ENCODE assay signal across 8 mouse cellular contexts in the genomic region with DNA sequence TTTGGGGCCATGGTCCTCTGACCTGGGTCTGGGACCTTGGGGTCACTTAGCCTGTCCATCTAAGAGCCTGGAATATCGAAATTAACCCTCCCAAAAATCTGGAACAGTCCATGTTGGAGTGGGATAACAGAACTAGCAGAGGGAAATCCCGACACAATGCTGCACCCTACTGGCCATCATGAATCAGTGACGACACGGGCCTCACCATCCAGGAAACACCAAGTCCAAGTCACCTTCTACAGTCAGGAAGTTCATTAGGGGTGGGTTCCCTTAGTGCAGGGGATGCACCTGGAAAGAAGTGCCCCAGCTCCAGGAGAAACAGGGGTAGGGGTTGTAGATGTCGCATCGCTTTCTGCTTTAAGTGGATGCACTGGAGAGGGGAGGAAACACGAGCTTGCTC. TPM values are rescaled to one million over a fixed set of nuclear protein-coding genes. Genes with fewer than 3 reads are reported as not detected.
DNase-seq lines count a peak whose midpoint lies in the region; ATAC-seq lines count a peak whose summit lies in the region.

No protein-coding gene starts in this region.

- DNase-seq in adrenal gland, adult (ENCODE audit: inconsistent age in 2 of 2, low spot score in 1 of 2): peak; percentile 53 to 89
- DNase-seq in adrenal gland, adult 8-10 months: no peak
- DNase-seq in brain, adult 2 months (ENCODE audit: low read depth, low spot score): peak; percentile 83
- DNase-seq in fibroblast of lung, adult 2 months (ENCODE audit: low read depth): peak; percentile 20
- peak; percentile 68 to 79 for DNase-seq in layer of hippocampus, postnatal 10 days (ENCODE audit: low spot score in 2 of 2)
- DNase-seq in splenic B cell, adult 2 months (ENCODE audit: low read depth, low spot score): peak; percentile 19

- H3K27me3 ChIP-seq in hindbrain, embryonic 13.5 days: no peaks in the 10 kb centered on the region
- no peaks in the 10 kb centered on the region for H3K27me3 ChIP-seq in splenic B cell, adult 2 months (ENCODE audit: control insufficient read depth, insufficient read depth, low read length, poor library complexity, severe bottlenecking)

- 25% methylated on average over 7 of the region's 7 CpGs for WGBS in hindbrain, embryonic 13.5 days

- no peaks in the 10 kb centered on the region for H3K36me3 ChIP-seq in hindbrain, embryonic 13.5 days
- no peaks in the 10 kb centered on the region for H3K36me3 ChIP-seq in splenic B cell, adult 2 months (ENCODE audit: control insufficient read depth, insufficient read depth, low read length, poor library complexity, severe bottlenecking)

- 0 out of 2 replicates have a peak, but pooled peaks have one; percentile 54 for ATAC-seq in hindbrain, embryonic 13.5 days (ENCODE audit: low FRiP score)
- ATAC-seq in megakaryocyte-erythroid progenitor cell, adult 5-6 weeks (replicated peaks; ENCODE audit: low FRiP score, low TSS enrichment, poor library complexity, severe bottlenecking): peak; percentile 39; the same call in 1 of the 2 replicates

- no peak overlapping the region for H3K27ac ChIP-seq in hindbrain, embryonic 13.5 days

- H3K4me2 ChIP-seq in hindbrain, embryonic 13.5 days: no peak overlapping the region

- H3K4me3 ChIP-seq in hindbrain, embryonic 13.5 days: no peak overlapping the region

- no peaks in the 10 kb centered on the region for H3K9me3 ChIP-seq in hindbrain, embryonic 13.5 days

- no peak overlapping the region for H3K9ac ChIP-seq in hindbrain, embryonic 13.5 days

- H3K4me1 ChIP-seq in hindbrain, embryonic 13.5 days (replicated peaks): no peaks in the 10 kb centered on the region

RNA-seq across cellular contexts. Expression of a gene that starts 20.7 kb away (rescaled TPM):
- 1 to 10 TPM in 3 of 4 experiments, under 1 TPM in 1; 0.32 to 4.1 (median 2.2) TPM for total RNA-seq in adrenal gland, adult 8-10 months (2022)
- 0.18 and 0.23 TPM in 2 replicates for polyA plus RNA-seq in hindbrain, embryonic 13.5 days (2015; fragmentation: Nextera tagmentation; extraction: Ambion mirVana)
- 1 to 10 TPM in 1 of 2 experiments, under 1 TPM in 1; 0.78 to 1.1 TPM for total RNA-seq in layer of hippocampus, postnatal 10 days (2021)
- not detected in 2 replicates for total RNA-seq in megakaryocyte-erythroid progenitor cell, adult 5-6 weeks (2014; fragmentation: Nextera tagmentation)
- total RNA-seq in megakaryocyte-erythroid progenitor cell, adult 5-6 weeks (2017): not detected in 2 replicates

RNA-seq across cellular contexts. Expression of a gene that starts 36.3 kb away (rescaled TPM):
- 10 to 100 TPM; 25.2 to 28.7 (median 26.6) TPM for total RNA-seq in adrenal gland, adult 8-10 months (2022)
- polyA plus RNA-seq in hindbrain, embryonic 13.5 days (2015; fragmentation: Nextera tagmentation; extraction: Ambion mirVana): 13.2 and 13.9 TPM in 2 replicates
- 10 to 100 TPM; 18.6 to 19.1 TPM for total RNA-seq in layer of hippocampus, postnatal 10 days (2021)
- total RNA-seq in megakaryocyte-erythroid progenitor cell, adult 5-6 weeks (2014; fragmentation: Nextera tagmentation): 6.7 and 7.9 TPM in 2 replicates
- 5.4 and 6.2 TPM in 2 replicates for total RNA-seq in megakaryocyte-erythroid progenitor cell, adult 5-6 weeks (2017)

RNA-seq across cellular contexts. Expression of a gene that starts 41.7 kb away (rescaled TPM):
- total RNA-seq in adrenal gland, adult 8-10 months (2022): 10 to 100 TPM; 10.7 to 41.6 (median 24.6) TPM
- 149 and 165 TPM in 2 replicates for polyA plus RNA-seq in hindbrain, embryonic 13.5 days (2015; fragmentation: Nextera tagmentation; extraction: Ambion mirVana)
- 10 to 100 TPM; 83.7 to 84.2 TPM for total RNA-seq in layer of hippocampus, postnatal 10 days (2021)
- 2.8 and 6.8 TPM in 2 replicates for total RNA-seq in megakaryocyte-erythroid progenitor cell, adult 5-6 weeks (2014; fragmentation: Nextera tagmentation)
- total RNA-seq in megakaryocyte-erythroid progenitor cell, adult 5-6 weeks (2017): 6.9 and 12.4 TPM in 2 replicates
